Mouse (Mus musculus): ENCODE data around the gene Adgrv1. TPM values are rescaled to one million over a fixed set of nuclear protein-coding genes. Genes with fewer than 3 reads are reported as not detected.

Gene Adgrv1
- polyA plus RNA-seq, 1 experiment from 2014 or later: 2.8 TPM

DNA sequence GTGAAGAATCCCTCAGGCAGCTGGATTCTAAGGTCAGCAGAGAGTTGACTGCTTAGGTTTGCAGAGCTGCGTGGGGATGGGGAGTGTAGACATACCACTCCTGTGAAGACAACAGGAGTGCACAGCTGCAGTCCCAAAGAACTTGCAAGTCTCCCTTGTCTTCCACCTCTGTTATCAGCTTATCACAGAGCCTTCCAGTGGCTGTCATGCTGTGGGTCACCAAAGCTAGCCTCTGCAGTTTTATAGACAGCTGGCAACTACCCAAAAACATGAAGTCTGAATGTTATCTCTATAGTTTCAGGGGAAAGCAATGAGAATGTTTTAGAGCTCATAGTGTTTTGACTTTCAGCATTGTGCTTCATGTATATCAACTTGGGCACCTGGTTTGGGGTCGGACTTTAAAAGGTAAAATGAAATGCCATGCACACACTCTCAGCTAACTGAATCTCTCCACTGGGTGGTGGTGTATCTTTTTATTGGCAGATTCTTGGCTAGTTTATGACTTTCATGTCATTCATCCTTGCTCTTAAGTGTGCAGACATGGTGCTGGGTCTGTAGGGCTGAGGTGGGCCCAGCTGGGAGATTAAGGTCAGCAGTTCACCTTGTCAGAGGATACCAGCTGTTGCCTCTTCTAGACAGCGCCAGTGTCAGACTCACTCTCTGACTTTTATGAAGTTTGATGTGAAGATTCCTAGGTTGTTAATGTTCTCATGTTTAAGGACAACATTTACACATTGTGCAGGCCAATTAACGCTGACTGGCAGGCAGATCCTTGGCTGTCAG is 502.0 kb downstream of the Adgrv1 start:
- no peak overlapping the region for H3K9ac ChIP-seq (replicated peaks; ENCODE audit: low read depth, low read length)
- H3K4me2 ChIP-seq (replicated peaks; ENCODE audit: low read depth, low read length): no peak overlapping the region
- no peak for ATAC-seq (ENCODE audit: insufficient number of reproducible peaks, insufficient read depth, low FRiP score, low read depth)
- no peak overlapping the region for H3K27ac ChIP-seq (ENCODE audit: low read length)
- H3K27me3 ChIP-seq (ENCODE audit: control insufficient read depth, insufficient read depth, low read length): no peaks in the 10 kb centered on the region
- no peaks in the 10 kb centered on the region for H3K36me3 ChIP-seq (ENCODE audit: control insufficient read depth, insufficient read depth, low read length)
- no peaks in the 10 kb centered on the region for H3K9me3 ChIP-seq (ENCODE audit: control insufficient read depth, low read depth, low read length)
- no peak overlapping the region for H3K4me3 ChIP-seq (ENCODE audit: low read depth, low read length)
- WGBS: 57% methylated on average over 4 of the region's 4 CpGs
- peaks cover 12% of the 10 kb centered on the region; the same call in 1 of the 2 replicates for H3K4me1 ChIP-seq (ENCODE audit: control insufficient read depth, insufficient read depth, low read length)

- H3K4me3 ChIP-seq (ENCODE audit: low read depth, low read length): no peak overlapping the region
- H3K27ac ChIP-seq (ENCODE audit: low read length): no peak overlapping the region
- no peak overlapping the region for H3K9ac ChIP-seq (replicated peaks; ENCODE audit: low read depth, low read length)
- H3K9me3 ChIP-seq (ENCODE audit: control insufficient read depth, low read depth, low read length): no peaks in the 10 kb centered on the region
- H3K27me3 ChIP-seq (ENCODE audit: control insufficient read depth, insufficient read depth, low read length): no peaks in the 10 kb centered on the region
- 72% methylated on average over 4 of the region's 4 CpGs for WGBS
- no peaks in the 10 kb centered on the region for H3K36me3 ChIP-seq (ENCODE audit: control insufficient read depth, insufficient read depth, low read length)
- H3K4me1 ChIP-seq (ENCODE audit: control insufficient read depth, insufficient read depth, low read length): no peaks in the 10 kb centered on the region
- ATAC-seq (ENCODE audit: insufficient number of reproducible peaks, insufficient read depth, low FRiP score, low read depth): no peak
- H3K4me2 ChIP-seq (replicated peaks; ENCODE audit: low read depth, low read length): no peak overlapping the region
Observed at GRCm38 (mm10) chr13:81125846-81126245, 507.1 kb downstream of the Adgrv1 start.

DNA sequence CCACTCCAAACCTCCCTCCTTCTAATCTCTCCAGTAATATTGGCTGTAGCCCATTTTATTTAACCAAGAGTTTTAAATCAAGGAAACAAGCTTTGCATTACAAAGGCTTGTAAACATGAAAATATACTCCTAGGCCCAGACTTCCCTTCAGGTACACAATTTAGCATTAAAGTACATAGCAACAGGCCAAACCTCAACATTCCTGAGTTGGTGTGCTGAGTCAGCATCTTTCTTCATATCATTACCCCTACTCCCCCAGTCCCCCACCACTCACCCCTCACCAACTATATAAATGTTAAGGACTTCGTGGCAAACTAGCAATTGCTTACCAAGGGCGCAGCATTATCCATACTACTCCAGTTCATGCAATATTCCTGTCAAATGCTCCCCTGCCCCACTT is 510.7 kb downstream of the Adgrv1 start:
- Histone ChIP-seq H3K27ac (ENCODE audit: low read length) (no peak overlapping the region), H3K27me3 (ENCODE audit: control insufficient read depth, insufficient read depth, low read length) (no peaks in the 10 kb centered on the region), H3K4me1 (ENCODE audit: control insufficient read depth, insufficient read depth, low read length) (no peaks in the 10 kb centered on the region), H3K9ac (replicated peaks; ENCODE audit: low read depth, low read length) (no peak overlapping the region), H3K9me3 (ENCODE audit: control insufficient read depth, low read depth, low read length) (no peaks in the 10 kb centered on the region), H3K36me3 (ENCODE audit: control insufficient read depth, insufficient read depth, low read length) (no peaks in the 10 kb centered on the region), H3K4me2 (replicated peaks; ENCODE audit: low read depth, low read length) (no peak overlapping the region), H3K4me3 (ENCODE audit: low read depth, low read length) (no peak overlapping the region)
- no peak for ATAC-seq (ENCODE audit: insufficient number of reproducible peaks, insufficient read depth, low FRiP score, low read depth)
- 88% methylated on average over 2 of the region's 2 CpGs for WGBS

DNA sequence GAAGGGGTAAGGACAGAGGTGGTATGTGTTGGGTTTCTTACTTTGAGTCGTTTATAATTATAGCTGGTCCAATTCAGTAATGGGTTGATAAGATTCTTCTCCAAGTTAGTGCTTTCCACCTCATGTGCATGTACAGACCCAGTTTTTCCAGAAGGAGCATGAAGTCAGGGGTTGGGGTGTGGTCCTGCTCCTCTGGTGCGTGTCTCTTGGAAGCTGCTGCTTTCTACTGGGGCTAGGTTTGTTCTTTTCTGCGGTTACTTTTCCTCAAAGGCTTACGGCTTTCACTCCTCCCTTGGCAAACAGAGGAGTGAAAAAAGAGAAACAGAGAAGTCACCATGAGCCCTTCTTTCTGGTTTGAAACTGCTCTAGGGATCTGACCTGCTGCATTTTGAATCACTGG is 522.5 kb downstream of the Adgrv1 start:
- WGBS: 78% methylated on average over 4 of the region's 4 CpGs

DNA sequence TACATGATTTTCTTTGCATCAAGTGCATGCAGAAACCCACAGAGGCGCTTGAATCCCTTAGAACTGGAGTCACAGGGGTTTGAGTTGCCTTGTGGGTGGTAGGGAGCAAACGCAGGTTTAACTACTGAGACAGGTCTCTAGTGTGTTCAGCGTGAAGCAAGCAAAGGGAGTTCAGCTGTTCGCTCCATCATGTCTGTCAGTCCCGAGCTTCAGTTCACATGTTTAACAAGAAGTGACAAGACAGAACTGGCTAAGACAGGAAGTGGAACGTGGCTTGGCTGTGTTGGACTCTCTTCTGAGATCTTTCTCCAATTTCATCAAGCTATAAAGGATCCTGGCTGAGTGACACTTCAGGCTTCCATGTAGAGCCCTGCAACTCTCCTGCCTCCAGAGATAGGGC is 523.3 kb downstream of the Adgrv1 start:
- Histone ChIP-seq H3K4me1 (ENCODE audit: control insufficient read depth, insufficient read depth, low read length) (peaks cover 21% of the 10 kb centered on the region), H3K4me3 (ENCODE audit: low read depth, low read length) (no peak overlapping the region), H3K27ac (ENCODE audit: low read length) (no peak overlapping the region), H3K9me3 (ENCODE audit: control insufficient read depth, low read depth, low read length) (no peaks in the 10 kb centered on the region), H3K4me2 (replicated peaks; ENCODE audit: low read depth, low read length) (no peak overlapping the region), H3K36me3 (ENCODE audit: control insufficient read depth, insufficient read depth, low read length) (no peaks in the 10 kb centered on the region), H3K27me3 (ENCODE audit: control insufficient read depth, insufficient read depth, low read length) (no peaks in the 10 kb centered on the region), H3K9ac (replicated peaks; ENCODE audit: low read depth, low read length) (no peak overlapping the region)
- WGBS: 58% methylated on average over 6 of the region's 6 CpGs
- ATAC-seq (ENCODE audit: insufficient number of reproducible peaks, insufficient read depth, low FRiP score, low read depth): no peak

More for the DNA sequence above, 522.5 kb downstream of the Adgrv1 start:
- Histone ChIP-seq H3K36me3 (ENCODE audit: control insufficient read depth, insufficient read depth, low read length) (no peaks in the 10 kb centered on the region), H3K9me3 (ENCODE audit: control insufficient read depth, low read depth, low read length) (no peaks in the 10 kb centered on the region), H3K4me2 (replicated peaks; ENCODE audit: low read depth, low read length) (no peak overlapping the region), H3K27ac (ENCODE audit: low read length) (no peak overlapping the region), H3K27me3 (ENCODE audit: control insufficient read depth, insufficient read depth, low read length) (no peaks in the 10 kb centered on the region), H3K4me3 (ENCODE audit: low read depth, low read length) (no peak overlapping the region), H3K9ac (replicated peaks; ENCODE audit: low read depth, low read length) (no peak overlapping the region), H3K4me1 (ENCODE audit: control insufficient read depth, insufficient read depth, low read length) (peaks cover 21% of the 10 kb centered on the region)
- ATAC-seq (ENCODE audit: insufficient number of reproducible peaks, insufficient read depth, low FRiP score, low read depth): peak; percentile 37; the same call in 1 of the 2 replicates

DNA sequence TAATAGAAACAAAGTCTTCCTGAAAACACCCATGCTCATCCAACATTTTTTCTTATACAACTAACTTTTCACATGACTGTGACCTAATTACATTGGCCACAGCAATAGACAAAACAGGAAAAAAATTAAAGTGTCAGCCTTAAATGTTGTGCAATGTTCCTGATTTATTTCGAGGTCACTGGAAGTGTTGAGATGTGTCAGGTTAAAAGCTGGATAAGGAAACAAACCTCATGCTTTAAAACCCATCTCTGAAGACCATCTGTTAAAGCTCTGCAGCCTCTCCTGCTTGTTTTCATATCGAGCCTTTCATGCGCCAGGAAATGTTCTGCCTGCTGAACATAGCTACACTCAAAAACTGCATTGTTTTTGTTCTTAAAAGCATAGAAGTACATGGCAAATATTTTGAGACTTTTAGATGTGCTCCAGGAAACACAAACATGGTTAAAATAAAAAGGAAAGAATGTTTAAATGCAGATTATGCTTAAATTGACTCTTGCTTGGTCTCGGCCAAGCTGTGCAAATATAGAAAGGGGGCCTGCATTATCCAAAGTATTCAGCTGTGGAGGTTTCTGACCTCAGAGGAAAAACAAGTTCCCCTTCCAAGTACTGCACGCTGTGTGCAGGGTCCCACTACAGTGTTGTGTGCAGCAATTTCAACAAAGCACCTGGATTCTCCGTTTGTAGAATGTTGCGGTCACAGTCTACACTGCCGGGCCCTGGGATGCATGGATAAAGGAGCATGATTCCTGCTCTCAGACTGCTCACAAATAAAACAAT is 524.2 kb downstream of the Adgrv1 start:
- peaks cover 25% of the 10 kb centered on the region for H3K4me1 ChIP-seq (ENCODE audit: control insufficient read depth, insufficient read depth, low read length)
- no peak overlapping the region for H3K4me3 ChIP-seq (ENCODE audit: low read depth, low read length)
- no peaks in the 10 kb centered on the region for H3K9me3 ChIP-seq (ENCODE audit: control insufficient read depth, low read depth, low read length)
- no peaks in the 10 kb centered on the region for H3K36me3 ChIP-seq (ENCODE audit: control insufficient read depth, insufficient read depth, low read length)
- no peak overlapping the region for H3K4me2 ChIP-seq (replicated peaks; ENCODE audit: low read depth, low read length)
- H3K9ac ChIP-seq (replicated peaks; ENCODE audit: low read depth, low read length): no peak overlapping the region
- H3K27me3 ChIP-seq (ENCODE audit: control insufficient read depth, insufficient read depth, low read length): no peaks in the 10 kb centered on the region
- H3K27ac ChIP-seq (ENCODE audit: low read length): peak overlapping the region; percentile 52; the same call in 1 of the 2 replicates
- ATAC-seq (ENCODE audit: insufficient number of reproducible peaks, insufficient read depth, low FRiP score, low read depth): peak; percentile 82
- WGBS: 28% methylated on average over 8 of the region's 8 CpGs

GRCm38 (mm10) chr13:81107436-81107835 is 525.5 kb downstream of the Adgrv1 start:
- Histone ChIP-seq H3K27me3 (ENCODE audit: control insufficient read depth, insufficient read depth, low read length) (no peaks in the 10 kb centered on the region), H3K4me2 (replicated peaks; ENCODE audit: low read depth, low read length) (no peak overlapping the region), H3K9ac (replicated peaks; ENCODE audit: low read depth, low read length) (no peak overlapping the region), H3K9me3 (ENCODE audit: control insufficient read depth, low read depth, low read length) (no peaks in the 10 kb centered on the region), H3K4me1 (ENCODE audit: control insufficient read depth, insufficient read depth, low read length) (peaks cover 26% of the 10 kb centered on the region), H3K4me3 (ENCODE audit: low read depth, low read length) (no peak overlapping the region), H3K36me3 (ENCODE audit: control insufficient read depth, insufficient read depth, low read length) (no peaks in the 10 kb centered on the region), H3K27ac (ENCODE audit: low read length) (no peak overlapping the region)
- no peak for ATAC-seq (ENCODE audit: insufficient number of reproducible peaks, insufficient read depth, low FRiP score, low read depth)
- 44% methylated on average over 5 of the region's 5 CpGs for WGBS

GRCm38 (mm10) chr13:81103794-81104193 is 529.2 kb downstream of the Adgrv1 start:
- H3K9ac ChIP-seq (replicated peaks; ENCODE audit: low read depth, low read length): no peak overlapping the region
- H3K4me3 ChIP-seq (ENCODE audit: low read depth, low read length): no peak overlapping the region
- peaks cover 18% of the 10 kb centered on the region for H3K4me1 ChIP-seq (ENCODE audit: control insufficient read depth, insufficient read depth, low read length)
- H3K4me2 ChIP-seq (replicated peaks; ENCODE audit: low read depth, low read length): no peak overlapping the region
- H3K27ac ChIP-seq (ENCODE audit: low read length): no peak overlapping the region
- ATAC-seq (ENCODE audit: insufficient number of reproducible peaks, insufficient read depth, low FRiP score, low read depth): 0 out of 2 replicates have a peak, but pooled peaks have one; percentile 24
- no peaks in the 10 kb centered on the region for H3K36me3 ChIP-seq (ENCODE audit: control insufficient read depth, insufficient read depth, low read length)
- WGBS: 36% methylated on average over 4 of the region's 4 CpGs
- no peaks in the 10 kb centered on the region for H3K9me3 ChIP-seq (ENCODE audit: control insufficient read depth, low read depth, low read length)
- no peaks in the 10 kb centered on the region for H3K27me3 ChIP-seq (ENCODE audit: control insufficient read depth, insufficient read depth, low read length)

Measured in stomach, embryonic 14.5 days (tissue).